31 mouse cellular contexts compared by ENCODE assay signal in the genomic region with DNA sequence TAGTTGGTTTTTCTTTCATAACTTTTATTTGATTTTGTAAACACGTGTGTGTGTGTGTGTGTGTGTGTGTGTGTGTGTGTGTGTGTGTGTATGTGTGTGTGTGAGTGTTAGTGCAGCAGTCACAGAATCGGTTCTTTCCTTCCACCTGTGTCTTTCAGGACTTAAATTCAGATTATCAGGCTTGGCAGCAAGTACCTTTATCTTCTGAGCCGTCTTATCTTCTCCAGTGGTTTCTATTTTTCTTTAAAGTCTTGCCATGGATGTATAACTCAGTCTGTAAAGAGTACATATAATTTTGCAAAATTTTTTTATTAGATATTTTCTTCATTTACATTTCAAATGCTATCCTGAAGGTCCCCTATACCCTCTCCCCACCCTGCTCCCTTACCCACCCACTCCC.
"Had no signal": no experiment of that assay in that cellular context is flagged by ENCODE, and none has a peak within 500 bp of the region (broad histone marks: within the 10 kb centered on the region; RNA-seq: fewer than 3 reads in every experiment).

No protein-coding gene starts in this region.

- H3K9ac ChIP-seq: heart, embryonic 12.5 days; heart, embryonic 13.5 days; heart, embryonic 15.5 days; hindbrain, embryonic 12.5 days; hindbrain, embryonic 13.5 days; hindbrain, embryonic 14.5 days; hindbrain, embryonic 15.5 days; intestine, embryonic 15.5 days; kidney, embryonic 15.5 days had no signal

- H3K27ac ChIP-seq: heart, embryonic 10.5 days; heart, embryonic 13.5 days; heart, embryonic 15.5 days; hindbrain, embryonic 10.5 days; hindbrain, embryonic 12.5 days; hindbrain, embryonic 13.5 days; hindbrain, embryonic 14.5 days; hindbrain, embryonic 15.5 days; hindbrain, postnatal 0 days; intestine, embryonic 15.5 days; kidney, embryonic 15.5 days; kidney, postnatal 0 days; layer of hippocampus, adult 2 months; left cerebral cortex, adult 2 months had no signal

- H3K36me3 ChIP-seq: heart, embryonic 10.5 days; heart, embryonic 12.5 days; heart, embryonic 13.5 days; heart, embryonic 15.5 days; hindbrain, embryonic 10.5 days; hindbrain, embryonic 12.5 days; hindbrain, embryonic 13.5 days; hindbrain, embryonic 15.5 days; intestine, embryonic 15.5 days; kidney, embryonic 15.5 days had no signal

- DNase-seq: heart, postnatal 10 days; heart, postnatal 14 days; heart, postnatal 36 days; heart, postnatal 4 days; kidney, adult 11 months; kidney, adult 18-20 months; kidney, adult 2 months; kidney, adult 8-10 months; kidney, adult 9 months; kidney, postnatal 10 days; kidney, postnatal 14 days; kidney, postnatal 25 days; kidney, postnatal 36 days; kidney, postnatal 4 days; layer of hippocampus, adult 9-11 months; layer of hippocampus, postnatal 36 days had no signal

- H3K9me3 ChIP-seq: heart, embryonic 10.5 days; heart, embryonic 12.5 days; heart, embryonic 13.5 days; heart, embryonic 15.5 days; hindbrain, embryonic 10.5 days; hindbrain, embryonic 12.5 days; hindbrain, embryonic 13.5 days; hindbrain, embryonic 15.5 days; intestine, embryonic 15.5 days; kidney, embryonic 15.5 days had no signal

- H3K27me3 ChIP-seq: heart, embryonic 15.5 days; intestine, embryonic 15.5 days had no signal

- H3K4me3 ChIP-seq: heart, embryonic 10.5 days; heart, embryonic 12.5 days; heart, embryonic 13.5 days; heart, embryonic 15.5 days; hindbrain, embryonic 10.5 days; hindbrain, embryonic 12.5 days; hindbrain, embryonic 13.5 days; hindbrain, embryonic 15.5 days; intestine, embryonic 15.5 days; kidney, embryonic 15.5 days; layer of hippocampus, adult 2 months; left cerebral cortex, adult 2 months had no signal
